Mouse (Mus musculus) thymus, postnatal 10 days (tissue): ENCODE data around the gene Top3a.
"Not testable (repeated sequence)": the region's sequence is repeated elsewhere in the genome, so short reads cannot be mapped to it uniquely, and the experiment has no call there.

Experiments used
- DNase-seq, 2 experiments: peaks; one replicate each; pipeline ENCODE4 v3.0.0; 2021; ENCODE audit warnings: low spot score in 2 of 2

Gene Top3a

GRCm38 (mm10) chr11:60776829-60777740 is at the start of gene Top3a, which contains the start of gene Smcr8:
Top3a (minus strand) TSS chr11:60777365.
Smcr8 (plus strand) TSS chr11:60777524.
- DNase-seq = peak; percentile 74 to 80

GRCm38 (mm10) chr11:60826700-60827099 is 49.5 kb upstream of the Top3a start:
- DNase-seq = no peak

- DNase-seq = no peak
Measured at GRCm38 (mm10) chr11:60825191-60825590, 48.0 kb upstream of the Top3a start.

- no peak for DNase-seq
Measured at GRCm38 (mm10) chr11:60823771-60824170, 46.6 kb upstream of the Top3a start.

- DNase-seq = no peak
Measured at GRCm38 (mm10) chr11:60816398-60816797, 39.2 kb upstream of the Top3a start.

- not testable (repeated sequence) for DNase-seq
Measured at GRCm38 (mm10) chr11:60811618-60812017, 34.5 kb upstream of the Top3a start, which contains the start of gene Shmt1. Shmt1 (minus strand) TSS chr11:60811718.

- peak; percentile 92 to 93 for DNase-seq
Measured at GRCm38 (mm10) chr11:60811054-60811460, 33.9 kb upstream of the Top3a start.

- no peak for DNase-seq
Measured at GRCm38 (mm10) chr11:60810046-60810965, 33.1 kb upstream of the Top3a start.

GRCm38 (mm10) chr11:60809546-60809945 is 32.4 kb upstream of the Top3a start:
- no peak for DNase-seq

- no peak for DNase-seq
Measured at GRCm38 (mm10) chr11:60808286-60809070, 31.3 kb upstream of the Top3a start.

- DNase-seq = no peak
Measured at GRCm38 (mm10) chr11:60800892-60801291, 23.7 kb upstream of the Top3a start.

- DNase-seq = no peak
Measured at GRCm38 (mm10) chr11:60799977-60800376, 22.8 kb upstream of the Top3a start.

GRCm38 (mm10) chr11:60796342-60796741 is 19.2 kb upstream of the Top3a start:
- DNase-seq = no peak

GRCm38 (mm10) chr11:60790472-60790871 is 13.3 kb upstream of the Top3a start:
- no peak for DNase-seq

- no peak for DNase-seq
Measured at GRCm38 (mm10) chr11:60787595-60787994, 10.4 kb upstream of the Top3a start.

- DNase-seq = no peak
Measured at GRCm38 (mm10) chr11:60784179-60784922, 7.2 kb upstream of the Top3a start.

GRCm38 (mm10) chr11:60779673-60780189 is 2.6 kb upstream of the Top3a start:
- DNase-seq = no peak

- DNase-seq = no peak
Measured at GRCm38 (mm10) chr11:60777801-60778370, 721 bp upstream of the Top3a start.

- no peak for DNase-seq
Measured at GRCm38 (mm10) chr11:60776107-60776828, 897 bp downstream of the Top3a start.
